Mouse (Mus musculus) gastrocnemius, adult 2 months (tissue): ENCODE data around the gene Tmem163. TPM values are rescaled to one million over a fixed set of nuclear protein-coding genes. Genes with fewer than 3 reads are reported as not detected.

ENCODE experiments used
- DNase-seq: peaks from one replicate; pipeline ENCODE4 v3.0.0; 2022
- H3K27ac ChIP-seq: fragments of 200-600 bp; 2 replicates; pipeline ENCODE4 v1.8.1; 2022; ENCODE audit warnings: mild to moderate bottlenecking
- H3K4me3 ChIP-seq: fragments of 200-600 bp; 2 replicates; pipeline ENCODE4 v1.8.1; 2022; ENCODE audit warnings: mild to moderate bottlenecking, moderate library complexity
- CTCF ChIP-seq: fragments of 200-600 bp; IDR thresholded peaks from 2 replicates; pipeline ENCODE4 v1.8.1; 2022; ENCODE audit warnings: antibody characterized with exemption, mild to moderate bottlenecking, moderate library complexity
- intact Hi-C: fragments of 180-260 bp; cut with DNase I; formaldehyde crosslinking; loops from one replicate; pipeline ENCODE4 v1.15.1; 2025
- total RNA-seq, 2 experiments: library from RNA; stranded (reverse); gene quantifications; 2 replicates each; pipeline ENCODE4 v1.2.3; 2021

Gene Tmem163
- total RNA-seq, 2 experiments from 2014 or later: not detected

- no peak overlapping the region for H3K27ac ChIP-seq
- no peak for DNase-seq
- intact Hi-C loops: loop anchor here (5.0 kb wide), 1 partner anchor 178 kb away; no protein-coding TSS in a partner anchor
- TF ChIP-seq CTCF: no peak
- H3K4me3 ChIP-seq: no peak overlapping the region
These were observed 4.1 kb downstream of the Tmem163 start for GRCm38 (mm10) chr1:127675253-127675652.

- intact Hi-C loops: no loop called here
- no peak overlapping the region for H3K4me3 ChIP-seq
- no peak for DNase-seq
- H3K27ac ChIP-seq: no peak overlapping the region
- no peak for TF ChIP-seq CTCF
These were observed 5.9 kb downstream of the Tmem163 start for GRCm38 (mm10) chr1:127673221-127674050.

GRCm38 (mm10) chr1:127668161-127668560 lies 11.2 kb downstream of the Tmem163 start:
- no peak for TF ChIP-seq CTCF
- intact Hi-C loops: no loop called here
- Histone ChIP-seq H3K4me3 (no peak overlapping the region), H3K27ac (no peak overlapping the region)
- DNase-seq: no peak

GRCm38 (mm10) chr1:127667110-127667860 lies 12.1 kb downstream of the Tmem163 start:
- H3K27ac ChIP-seq: no peak overlapping the region
- DNase-seq: no peak
- TF ChIP-seq CTCF: no peak
- no peak overlapping the region for H3K4me3 ChIP-seq
- intact Hi-C loops: no loop called here

GRCm38 (mm10) chr1:127666221-127666620 lies 13.1 kb downstream of the Tmem163 start:
- Histone ChIP-seq H3K27ac (no peak overlapping the region), H3K4me3 (no peak overlapping the region)
- intact Hi-C loops: no loop called here
- TF ChIP-seq CTCF: no peak
- DNase-seq: no peak

GRCm38 (mm10) chr1:127662385-127663068 lies 16.8 kb downstream of the Tmem163 start:
- TF ChIP-seq CTCF: no peak
- Histone ChIP-seq H3K27ac (no peak overlapping the region), H3K4me3 (no peak overlapping the region)
- DNase-seq: no peak
- intact Hi-C loops: no loop called here

- intact Hi-C loops: no loop called here
- no peak for TF ChIP-seq CTCF
- Histone ChIP-seq H3K27ac (no peak overlapping the region), H3K4me3 (no peak overlapping the region)
- no peak for DNase-seq
These were observed 18.0 kb downstream of the Tmem163 start for GRCm38 (mm10) chr1:127661118-127662012.

- H3K4me3 ChIP-seq: no peak overlapping the region
- H3K27ac ChIP-seq: no peak overlapping the region
- intact Hi-C loops: no loop called here
- TF ChIP-seq CTCF: no peak
- no peak for DNase-seq
These were observed 27.8 kb downstream of the Tmem163 start for GRCm38 (mm10) chr1:127651564-127651963.

- H3K4me3 ChIP-seq: no peak overlapping the region
- intact Hi-C loops: no loop called here
- TF ChIP-seq CTCF: no peak
- DNase-seq: no peak
- H3K27ac ChIP-seq: no peak overlapping the region
These were observed 36.2 kb downstream of the Tmem163 start for GRCm38 (mm10) chr1:127642976-127643769.

GRCm38 (mm10) chr1:127637917-127638316 lies 41.4 kb downstream of the Tmem163 start:
- DNase-seq: no peak
- Histone ChIP-seq H3K27ac (no peak overlapping the region), H3K4me3 (no peak overlapping the region)
- intact Hi-C loops: no loop called here
- TF ChIP-seq CTCF: no peak

- H3K4me3 ChIP-seq: no peak overlapping the region
- DNase-seq: no peak
- TF ChIP-seq CTCF: no peak
- no peak overlapping the region for H3K27ac ChIP-seq
- intact Hi-C loops: no loop called here
These were observed 52.2 kb downstream of the Tmem163 start for GRCm38 (mm10) chr1:127627151-127627550.
